In genomic region chr2:127523950-127524729, GRCm38 (mm10) we compare ENCODE assay signal across 9 mouse cellular contexts. TPM values are rescaled to one million over a fixed set of nuclear protein-coding genes. Genes with fewer than 3 reads are reported as not detected.
DNase-seq lines count a peak whose midpoint lies in the region; ATAC-seq and TF ChIP-seq lines count a peak whose summit lies in the region.
"Had no signal": no experiment of that assay in that cellular context is flagged by ENCODE, and none has a peak within 500 bp of the region (broad histone marks: within the 10 kb centered on the region; RNA-seq: fewer than 3 reads in every experiment).

No protein-coding gene starts in this region.

- H3K79me2 ChIP-seq in MEL (ENCODE audit: control insufficient read depth, insufficient read depth, low read length, poor library complexity), result no peaks in the 10 kb centered on the region

- peaks cover 0 to 3% of the 10 kb centered on the region in 2 experiments; a peak in 1 of 4 replicates for H3K27me3 ChIP-seq in MEL (ENCODE audit: control insufficient read depth in 1 of 2, insufficient read depth in 2 of 2, low read length in 2 of 2)

- intact Hi-C loops in heart, postnatal 10 days (cut with DNase I), result no loop called here

- no peak for TF ChIP-seq POLR2A in MEL (IDR thresholded peaks at IDR 0.05; ENCODE audit: control insufficient read depth in 1 of 2, insufficient read depth in 1 of 2, low read depth in 1 of 2, low read length in 2 of 2, poor library complexity in 1 of 2)

- peak; percentile 87 for DNase-seq in cerebellum, adult 11 months
- DNase-seq in layer of hippocampus, adult 9-11 months, result peak; percentile 66
- no peak for DNase-seq in layer of hippocampus, adult 9-10 months (ENCODE audit: low spot score)
- DNase-seq in MEL (ENCODE audit: low read depth, low spot score), result peak; percentile 13
- DNase-seq in heart, postnatal 10 days, result peak; percentile 37 to 52
- DNase-seq in adrenal gland, adult 18-20 months (ENCODE audit: low spot score in 2 of 2), result no peak
- DNase-seq in left cerebral cortex, adult 18-20 months (ENCODE audit: low spot score in 2 of 2), result no peak

- H3K9ac ChIP-seq in MEL (ENCODE audit: control insufficient read depth, low read depth, low read length, poor library complexity, severe bottlenecking), result no peak overlapping the region

- H3K36me3 ChIP-seq in MEL (ENCODE audit: control insufficient read depth in 1 of 2, insufficient read depth in 2 of 2, low read length in 2 of 2), result no peaks in the 10 kb centered on the region

- no peak for TF ChIP-seq CTCF in MEL (IDR thresholded peaks at IDR 0.05 in 2 of 3, conservative IDR thresholded peaks at IDR 0.05 in 1 of 3; ENCODE audit: control insufficient read depth in 1 of 3, insufficient read depth in 1 of 3, low read depth in 2 of 3, low read length in 3 of 3, poor library complexity in 1 of 3, severe bottlenecking in 1 of 3)

- H3K4me3 ChIP-seq in MEL (ENCODE audit: control insufficient read depth in 1 of 2, insufficient read depth in 1 of 2, low read depth in 2 of 2, low read length in 2 of 2), result no peak overlapping the region

- ATAC-seq in cerebellum, adult (ENCODE audit: insufficient number of reproducible peaks, low FRiP score, low TSS enrichment), result no peak
- ATAC-seq: forebrain, embryonic 16.5 days had no signal

- no peak for TF ChIP-seq EP300 in MEL (IDR thresholded peaks at IDR 0.05; ENCODE audit: low read depth in 1 of 2, low read length in 2 of 2)

- no peak overlapping the region for H3K27ac ChIP-seq in MEL (ENCODE audit: control insufficient read depth, low read depth, low read length)

- TF ChIP-seq RAD21 in MEL (IDR thresholded peaks at IDR 0.05; ENCODE audit: low read depth, low read length), result no peak

- H3K4me1 ChIP-seq in MEL (ENCODE audit: control insufficient read depth in 1 of 2, insufficient read depth in 2 of 2, low read length in 2 of 2), result peaks cover 0 to 3% of the 10 kb centered on the region in 2 experiments; a peak in 1 of 4 replicates

- no peaks in the 10 kb centered on the region for H3K9me3 ChIP-seq in MEL (replicated peaks; ENCODE audit: insufficient read depth, low read length)

TF ChIP-seq in MEL, 35 proteins besides CTCF, POLR2A, EP300 and RAD21:
- TF ChIP-seq NRF1 (IDR thresholded peaks at IDR 0.05; ENCODE audit: insufficient read depth, low read depth, low read length, poor library complexity, severe bottlenecking) (no peak), GABPA (IDR thresholded peaks at IDR 0.05; ENCODE audit: low read depth, low read length) (no peak), MAZ (IDR thresholded peaks at IDR 0.05; ENCODE audit: low read depth, low read length) (no peak), KAT2A (conservative IDR thresholded peaks at IDR 0.05; ENCODE audit: low read depth, low read length) (no peak), MYB (IDR thresholded peaks at IDR 0.05; ENCODE audit: low read depth, low read length) (no peak), TCF12 (IDR thresholded peaks at IDR 0.05; ENCODE audit: low read depth, low read length) (peak; percentile 29; the same call in 1 of the 2 replicates), TAL1 (IDR thresholded peaks at IDR 0.05; ENCODE audit: low read length) (no peak), ZMIZ1 (IDR thresholded peaks at IDR 0.05; ENCODE audit: low read depth, low read length) (no peak)

RNA-seq across cellular contexts. Expression of gene Kcnip3, which starts 2.2 kb away (rescaled TPM):
- total RNA-seq in MEL (2012; rRNA removed), result not detected in 2 replicates
- under 1 TPM in 1 of 2 experiments, not detected in 1; 0.22 TPM for polyA plus RNA-seq in MEL (2012; ENCODE audit: insufficient read depth in 1 of 2, insufficient read length in 2 of 2, low read depth in 1 of 2, low replicate concordance in 2 of 2, missing spikeins in 1 of 2)
- total RNA-seq in heart, postnatal 10 days (2021), result 1 to 10 TPM; 1.2 to 1.8 TPM
- 1 to 10 TPM; 5.3 to 6.0 TPM for total RNA-seq in adrenal gland, adult 18-20 months (2021)
- total RNA-seq in left cerebral cortex, adult 18-20 months (2021), result 100 to 1,000 TPM; 114 to 130 TPM

RNA-seq across cellular contexts. Expression of gene Prom2, which starts 17.1 kb away (rescaled TPM):
- not detected in 2 replicates for total RNA-seq in MEL (2012; rRNA removed)
- polyA plus RNA-seq in MEL (2012; ENCODE audit: insufficient read depth in 1 of 2, insufficient read length in 2 of 2, low read depth in 1 of 2, low replicate concordance in 2 of 2, missing spikeins in 1 of 2), result not detected
- under 1 TPM in 1 of 2 experiments, not detected in 1; 0.17 TPM for total RNA-seq in heart, postnatal 10 days (2021)
- under 1 TPM; 0.46 to 0.70 TPM for total RNA-seq in adrenal gland, adult 18-20 months (2021)
- total RNA-seq in left cerebral cortex, adult 18-20 months (2021), result under 1 TPM; 0.49 to 0.53 TPM
- polyA plus RNA-seq: forebrain, embryonic 16.5 days had no signal

Comparison
In these comparisons a context has a peak if more than half of its experiments do, and no peak if none do; other contexts are left out.
1. DNase-seq: peak in cerebellum, adult 11 months (single experiment), layer of hippocampus, adult 9-11 months (single experiment), MEL (single experiment) and heart, postnatal 10 days (2 of 2); none in layer of hippocampus, adult 9-10 months (single experiment), adrenal gland, adult 18-20 months (0 of 2) and left cerebral cortex, adult 18-20 months (0 of 2).
2. RNA of gene Kcnip3, which starts 2.2 kb away (total RNA-seq): 114 to 130 TPM in left cerebral cortex, adult 18-20 months; 5.3 to 6.0 TPM in adrenal gland, adult 18-20 months, 1.2 to 1.8 TPM in heart, postnatal 10 days and not detected in MEL; every median in the first group is over 10 times any median in the second.